Mouse (Mus musculus): ENCODE results near the gene Acot9. TPM values are rescaled to one million over a fixed set of nuclear protein-coding genes. Genes with fewer than 3 reads are reported as not detected.

Gene Acot9
- total RNA-seq, 2 experiments from 2014 or later: 19.3 to 19.8 TPM

GRCm38 (mm10) chrX:155337905-155338721, 75.9 kb downstream of the Acot9 start:
- no peak for TF ChIP-seq CTCF (conservative IDR thresholded peaks at IDR 0.05)

GRCm38 (mm10) chrX:155340654-155341053, 78.4 kb downstream of the Acot9 start, which contains the start of gene Prdx4:
TSS of gene Prdx4 (minus strand) at chrX:155340754.
- DNase-seq (ENCODE audit: low spot score in 2 of 2): no peak
- H3K27ac ChIP-seq: no peak within 1 kb of the TSS
- no peak for TF ChIP-seq CTCF (conservative IDR thresholded peaks at IDR 0.05)
- H3K4me3 ChIP-seq: no peak within 1 kb of the TSS

More at GRCm38 (mm10) chrX:155337905-155338721, 75.9 kb downstream of the Acot9 start:
- H3K27ac ChIP-seq: peak overlapping the region; percentile 67; the same call in 1 of the 2 replicates
- DNase-seq (ENCODE audit: low spot score in 2 of 2): peak; percentile 58 to 75
- peak overlapping the region; percentile 68 for H3K4me3 ChIP-seq

GRCm38 (mm10) chrX:155346249-155346648, 84.0 kb downstream of the Acot9 start:
- no peak for TF ChIP-seq CTCF (conservative IDR thresholded peaks at IDR 0.05)
- Histone ChIP-seq H3K27ac (no peak overlapping the region), H3K4me3 (no peak overlapping the region)
- no peak for DNase-seq (ENCODE audit: low spot score in 2 of 2)

Other genes with a start within 250 kb of the Acot9 start
- not detected for gene Magea5, start 199.3 kb upstream of the Acot9 start, total RNA-seq (2021)
- not detected for gene Magea1, start 172.7 kb upstream of the Acot9 start, total RNA-seq (2021)
- gene Magea2, start 168.8 kb upstream of the Acot9 start, total RNA-seq (2021): not detected
- not detected for gene Cldn34b2, start 134.0 kb upstream of the Acot9 start, total RNA-seq (2021)
- 10 to 100 TPM; 59.7 to 63.0 TPM for gene Sat1, start 46.0 kb upstream of the Acot9 start, total RNA-seq (2021)
- 10 to 100 TPM; 15.2 to 20.7 TPM for gene Prdx4, start 78.3 kb downstream of the Acot9 start, total RNA-seq (2021)